Mouse (Mus musculus) megakaryocyte, embryonic 14.5 days (primary cell): Measurements from ENCODE around the gene Rnf123.

ENCODE experiments used
- FLI1 ChIP-seq: IDR thresholded peaks from 2 replicates; pipeline ENCODE4 v1.6.1; 2012; ENCODE audit warnings: low read length, inconsistent platforms, mixed read lengths
- GATA1 ChIP-seq: IDR thresholded peaks from 3 replicates; pipeline ENCODE4 v1.6.1; 2012; ENCODE audit warnings: mixed read lengths, low read length, inconsistent platforms, borderline replicate concordance

DNA sequence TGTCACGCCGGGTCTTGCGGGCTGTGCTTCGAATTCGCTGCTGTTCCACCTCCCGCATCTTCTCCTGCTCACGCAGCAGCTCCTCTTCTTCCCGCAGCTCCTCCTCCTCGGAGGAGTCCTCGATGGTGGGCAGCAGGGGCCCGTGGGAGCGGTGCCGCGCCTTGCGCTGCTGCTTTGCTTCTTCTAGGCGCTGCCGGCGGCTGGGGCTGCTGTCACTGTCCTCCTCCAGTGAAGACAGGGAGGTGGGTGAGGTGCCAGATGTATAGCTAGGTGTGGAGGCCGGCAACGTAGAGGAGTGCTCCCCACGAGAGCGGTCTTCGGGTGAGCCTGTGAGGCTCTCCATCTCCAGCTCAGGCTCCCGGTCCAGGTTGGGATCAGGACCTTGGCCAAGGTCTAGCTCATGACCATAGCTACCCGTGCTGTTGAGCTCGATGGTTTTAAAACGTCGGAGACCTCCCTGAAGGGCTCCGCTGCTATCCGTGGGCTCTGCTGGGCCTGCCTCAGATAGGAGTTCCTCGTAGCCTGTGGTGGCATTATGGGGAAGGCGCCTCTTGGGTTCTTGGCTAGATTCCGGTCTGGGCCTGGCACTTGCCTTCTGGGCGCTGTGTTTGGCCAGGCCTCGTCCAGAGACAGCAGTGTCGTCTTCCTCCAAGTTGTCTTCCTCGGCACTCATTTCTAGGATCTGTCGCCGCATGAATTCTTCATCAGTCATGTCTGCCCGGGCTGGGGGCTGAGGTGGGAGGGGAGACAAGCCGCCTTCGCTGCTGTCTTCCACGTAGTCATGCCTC, 32.3 kb upstream of the Rnf123 start:
- TF ChIP-seq GATA1 (no peak), FLI1 (no peak)
